Mouse (Mus musculus): ENCODE data around the gene Adamts7.

DNA sequence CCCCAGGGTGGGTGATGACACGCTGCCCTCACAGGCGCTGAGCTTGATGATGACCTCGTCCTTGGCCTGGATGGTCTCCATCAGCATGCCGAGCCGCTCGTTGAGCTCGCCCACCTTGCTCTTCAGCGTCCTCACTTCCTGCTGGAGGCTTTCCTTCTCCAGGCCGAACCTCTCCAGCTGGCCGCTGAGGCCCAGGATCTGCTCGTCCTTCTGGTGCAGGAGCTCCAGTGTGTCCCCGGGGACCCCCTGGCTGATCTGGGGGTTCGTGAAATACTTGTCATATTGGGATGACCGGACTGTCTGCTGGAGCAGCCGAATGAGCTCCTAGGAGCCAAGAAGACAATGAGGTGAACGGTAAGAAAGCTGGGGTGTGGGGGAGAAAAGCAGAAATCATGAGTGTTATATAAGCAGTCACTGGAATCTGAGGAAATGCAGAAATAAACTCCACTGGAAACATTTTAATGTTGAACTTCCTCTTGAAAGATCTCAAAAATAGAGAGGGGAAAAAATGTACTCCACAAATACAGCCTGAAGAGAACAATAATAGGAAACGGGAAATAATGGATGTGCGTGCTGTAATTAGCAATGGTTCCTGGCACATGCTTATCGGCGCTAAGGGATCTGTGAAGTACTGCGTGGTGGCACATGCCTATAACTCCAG is 63.3 kb downstream of the Adamts7 start:
- TF ChIP-seq CTCF (IDR thresholded peaks at IDR 0.05; ENCODE audit: insufficient read depth, low read length) (no peak), POLR2A (IDR thresholded peaks at IDR 0.05; ENCODE audit: borderline replicate concordance, extremely low read depth, low read depth, low read length) (no peak)
